Mouse (Mus musculus) CH12.LX (cell line): ENCODE data around the gene Aff3.

Experiments
- CTCF ChIP-seq, 2 experiments: IDR thresholded peaks in 1 of 2; conservative IDR thresholded peaks in 1 of 2; 2 replicates each; pipeline ENCODE4 v1.5.1; 2011 to 2012; ENCODE audit warnings: low read depth in 2 of 2, low read length in 2 of 2, improper control_type of control experiment in 1 of 2, inconsistent platforms in 1 of 2, mild to moderate bottlenecking in 1 of 2, moderate library complexity in 1 of 2
- MAFK ChIP-seq: IDR thresholded peaks from 2 replicates; pipeline ENCODE4 v1.6.1; 2011; ENCODE audit warnings: low read length, improper control_type of control experiment; ENCODE audit not compliant: insufficient replicate concordance
- MAZ ChIP-seq: IDR thresholded peaks from 2 replicates; pipeline ENCODE4 v1.6.1; 2012; ENCODE audit warnings: low read depth, mild to moderate bottlenecking, inconsistent platforms, low read length, improper control_type of control experiment, moderate library complexity
- MYC ChIP-seq: IDR thresholded peaks from 2 replicates; pipeline ENCODE4 v1.6.1; 2011; ENCODE audit warnings: low read depth, mild to moderate bottlenecking, improper control_type of control experiment, low read length
- POLR2A ChIP-seq: IDR thresholded peaks from 2 replicates; pipeline ENCODE4 v1.6.1; 2011; ENCODE audit warnings: low read depth, mild to moderate bottlenecking, improper control_type of control experiment, low read length
- RAD21 ChIP-seq: IDR thresholded peaks from 2 replicates; pipeline ENCODE4 v1.6.1; 2011; ENCODE audit warnings: low read depth, mild to moderate bottlenecking, low read length, improper control_type of control experiment, moderate library complexity
- USF1 ChIP-seq: IDR thresholded peaks from 2 replicates; pipeline ENCODE4 v1.6.1; 2014; ENCODE audit warnings: low read depth, mild to moderate bottlenecking, inconsistent platforms, low read length, improper control_type of control experiment
- USF2 ChIP-seq: conservative IDR thresholded peaks from 2 replicates; pipeline ENCODE4 v1.6.1; 2011; ENCODE audit warnings: low read depth, low read length, improper control_type of control experiment
- ZMIZ1 ChIP-seq: IDR thresholded peaks from 2 replicates; pipeline ENCODE4 v1.6.1; 2012; ENCODE audit warnings: low read depth, mild to moderate bottlenecking, inconsistent platforms, low read length, improper control_type of control experiment
- ZNF384 ChIP-seq: IDR thresholded peaks from 2 replicates; pipeline ENCODE4 v1.6.1; 2012; ENCODE audit warnings: low read depth, low read length, improper control_type of control experiment, inconsistent platforms

DNA sequence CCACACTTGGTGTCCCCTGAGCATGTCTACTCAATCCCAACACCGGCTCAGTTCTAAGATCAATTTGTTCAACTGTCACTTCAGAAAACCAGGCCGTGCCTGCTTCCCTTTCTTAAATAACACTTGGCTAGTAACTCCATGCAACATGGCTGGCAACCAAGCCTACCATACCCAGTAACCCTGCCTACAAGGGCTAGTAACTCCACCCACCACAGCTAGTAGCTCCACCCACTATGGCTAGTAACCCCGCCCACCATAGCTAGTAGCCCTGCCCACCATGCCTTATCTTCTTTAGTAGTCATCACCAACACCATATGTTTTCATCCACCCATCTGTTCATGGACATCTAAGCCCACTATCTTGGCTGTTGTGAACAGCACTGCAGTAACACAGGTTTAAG is 302.5 kb downstream of the Aff3 start:
- TF ChIP-seq RAD21 = no peak
- TF ChIP-seq MYC = no peak
- no peak for TF ChIP-seq POLR2A
- TF ChIP-seq CTCF (conservative IDR thresholded peaks at IDR 0.05 in 1 of 2, IDR thresholded peaks at IDR 0.05 in 1 of 2; ENCODE audit: low read depth in 2 of 2, low read length in 2 of 2) = no peak
- no peak for TF ChIP-seq MAFK
- no peak for TF ChIP-seq MAZ
- no peak for TF ChIP-seq ZNF384
- TF ChIP-seq USF1 = no peak
- no peak for TF ChIP-seq ZMIZ1
- no peak for TF ChIP-seq USF2
